Mouse (Mus musculus) C2C12 (cell line): Measurements from ENCODE around the gene Ddx56.

Source experiments
- CEBPB ChIP-seq: IDR thresholded peaks from one replicate; pipeline ENCODE4 v1.6.1; 2011; ENCODE audit warnings: low read depth, mild to moderate bottlenecking, control low read depth, moderate library complexity
- CTCF ChIP-seq: IDR thresholded peaks from one replicate; pipeline ENCODE4 v1.5.1; 2011; ENCODE audit not compliant: control insufficient read depth, insufficient read depth, insufficient read length
- MYOD1 ChIP-seq: IDR thresholded peaks from one replicate; pipeline ENCODE4 v1.6.1; 2011; ENCODE audit warnings: low read depth; ENCODE audit not compliant: control insufficient read depth, insufficient read length
- USF1 ChIP-seq: IDR thresholded peaks from one replicate; pipeline ENCODE4 v1.6.1; 2011; ENCODE audit warnings: low read depth, mild to moderate bottlenecking, control low read depth, moderate library complexity

GRCm38 (mm10) chr11:6305943-6306430 lies 38.4 kb upstream of the Ddx56 start:
- no peak for TF ChIP-seq CTCF
- no peak for TF ChIP-seq CEBPB
- TF ChIP-seq USF1, result no peak
- no peak for TF ChIP-seq MYOD1
